ENCODE assay signal across 28 mouse cellular contexts in the genomic region with DNA sequence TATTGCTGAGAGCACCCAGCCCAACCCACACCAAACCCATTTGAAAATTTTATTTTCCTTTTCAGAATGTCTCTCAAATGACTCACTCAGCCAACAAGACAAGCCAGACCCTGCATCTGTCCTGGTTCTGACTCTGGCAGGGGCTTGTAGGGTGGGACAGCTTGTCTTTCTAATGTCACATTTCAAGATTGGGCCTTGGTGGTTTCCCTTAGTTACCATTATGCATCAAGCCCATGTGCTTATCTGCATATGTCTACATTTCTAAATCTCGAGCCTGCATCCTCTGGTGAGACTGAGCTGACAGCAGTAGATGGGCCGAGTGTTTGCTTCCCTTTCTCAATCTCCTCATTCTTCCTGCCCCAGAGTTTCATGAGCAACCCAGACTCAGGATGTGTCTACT. TPM values are rescaled to one million over a fixed set of nuclear protein-coding genes. Genes with fewer than 3 reads are reported as not detected.
DNase-seq lines count a peak whose midpoint lies in the region; ATAC-seq lines count a peak whose summit lies in the region.
"Had no signal": no experiment of that assay in that cellular context is flagged by ENCODE, and none has a peak within 500 bp of the region (broad histone marks: within the 10 kb centered on the region; RNA-seq: fewer than 3 reads in every experiment).

No protein-coding gene starts in this region.

- H3K9ac ChIP-seq in forebrain, embryonic 15.5 days (replicated peaks): no peak overlapping the region
- no peak overlapping the region for H3K9ac ChIP-seq in forebrain, embryonic 11.5 days (ENCODE audit: low read length)
- no peak overlapping the region for H3K9ac ChIP-seq in midbrain, embryonic 14.5 days (replicated peaks; ENCODE audit: low read length)
- no peak overlapping the region for H3K9ac ChIP-seq in midbrain, embryonic 13.5 days (replicated peaks)
- H3K9ac ChIP-seq: limb, embryonic 15.5 days; liver, embryonic 15.5 days; lung, embryonic 15.5 days; neural tube, embryonic 13.5 days; stomach, embryonic 15.5 days had no signal

- H3K27ac ChIP-seq in forebrain, embryonic 15.5 days (replicated peaks): peak overlapping the region; percentile 47; the same call in 1 of the 2 replicates
- H3K27ac ChIP-seq in forebrain, embryonic 11.5 days (ENCODE audit: low read depth, low read length): no peak overlapping the region
- H3K27ac ChIP-seq in midbrain, embryonic 14.5 days (replicated peaks; ENCODE audit: low read depth, low read length): no peak overlapping the region
- H3K27ac ChIP-seq in midbrain, embryonic 13.5 days: no peak overlapping the region
- H3K27ac ChIP-seq: heart, embryonic 10.5 days; left cerebral cortex, adult 2 months; limb, embryonic 15.5 days; liver, embryonic 15.5 days; lung, embryonic 15.5 days; neural tube, embryonic 13.5 days; stomach, embryonic 15.5 days had no signal

- no peak overlapping the region for H3K4me3 ChIP-seq in forebrain, embryonic 15.5 days
- H3K4me3 ChIP-seq in forebrain, embryonic 11.5 days (ENCODE audit: low read depth, low read length): no peak overlapping the region
- H3K4me3 ChIP-seq in midbrain, embryonic 14.5 days (replicated peaks; ENCODE audit: low read depth, low read length): no peak overlapping the region
- H3K4me3 ChIP-seq in midbrain, embryonic 13.5 days (replicated peaks): no peak overlapping the region
- H3K4me3 ChIP-seq: heart, embryonic 10.5 days; left cerebral cortex, adult 2 months; limb, embryonic 15.5 days; liver, embryonic 15.5 days; lung, embryonic 15.5 days; neural tube, embryonic 13.5 days; stomach, embryonic 15.5 days had no signal

- whole genome bisulfite sequencing in forebrain, embryonic 15.5 days: 31% methylated on average over 2 of the region's 2 CpGs
- 46% methylated on average over 2 of the region's 2 CpGs for WGBS in forebrain, embryonic 11.5 days
- WGBS in midbrain, embryonic 14.5 days: 10% methylated on average over 2 of the region's 2 CpGs
- 12% methylated on average over 2 of the region's 2 CpGs for WGBS in midbrain, embryonic 13.5 days

- DNase-seq in forebrain, embryonic 11.5 days (ENCODE audit: low spot score): no peak
- DNase-seq in midbrain, embryonic 14.5 days: peak; percentile 6
- DNase-seq in brain, embryonic 18.5 days (ENCODE audit: low read depth, low spot score): peak; percentile 66
- DNase-seq in layer of hippocampus, adult 9-10 months (ENCODE audit: low spot score): peak; percentile 25
- DNase-seq in gastrocnemius, adult 18-20 months (ENCODE audit: low spot score): no peak
- DNase-seq: adrenal gland, postnatal 25 days; cerebellum, adult 11-12 months; cerebellum, postnatal 10 days; kidney, adult 18-20 months; kidney, postnatal 4 days; left cerebral cortex, postnatal 4 days; lung, postnatal 4 days; thymus, postnatal 25 days had no signal

- H3K27me3 ChIP-seq in forebrain, embryonic 15.5 days: no peaks in the 10 kb centered on the region
- no peaks in the 10 kb centered on the region for H3K27me3 ChIP-seq in forebrain, embryonic 11.5 days (ENCODE audit: control insufficient read depth, insufficient read depth, low read length)
- no peaks in the 10 kb centered on the region; the same call in none of the 2 replicates for H3K27me3 ChIP-seq in midbrain, embryonic 14.5 days (ENCODE audit: control insufficient read depth, insufficient read depth, low read length)
- H3K27me3 ChIP-seq in midbrain, embryonic 13.5 days: peaks cover 45% of the 10 kb centered on the region
- H3K27me3 ChIP-seq: limb, embryonic 15.5 days; liver, embryonic 15.5 days; lung, embryonic 15.5 days; neural tube, embryonic 13.5 days; stomach, embryonic 15.5 days had no signal

- H3K4me1 ChIP-seq in forebrain, embryonic 15.5 days: peaks cover 17% of the 10 kb centered on the region
- H3K4me1 ChIP-seq in forebrain, embryonic 11.5 days (replicated peaks; ENCODE audit: control insufficient read depth, insufficient read depth, low read length): no peaks in the 10 kb centered on the region
- H3K4me1 ChIP-seq in midbrain, embryonic 14.5 days (ENCODE audit: control insufficient read depth, insufficient read depth, low read length): peaks cover 7% of the 10 kb centered on the region
- H3K4me1 ChIP-seq in midbrain, embryonic 13.5 days (replicated peaks): peaks cover 15% of the 10 kb centered on the region
- H3K4me1 ChIP-seq: heart, embryonic 10.5 days; limb, embryonic 15.5 days; liver, embryonic 15.5 days; lung, embryonic 15.5 days; stomach, embryonic 15.5 days had no signal

- ATAC-seq in forebrain, embryonic 15.5 days (replicated peaks): peak; percentile 81
- no peak for ATAC-seq in forebrain, embryonic 11.5 days (replicated peaks; ENCODE audit: low FRiP score)
- ATAC-seq in midbrain, embryonic 14.5 days (ENCODE audit: low FRiP score, low TSS enrichment): no peak
- ATAC-seq in midbrain, embryonic 13.5 days: no peak
- no peak for ATAC-seq in erythroid progenitor cell, adult 5-6 weeks (replicated peaks; ENCODE audit: low FRiP score, poor library complexity, severe bottlenecking)
- ATAC-seq: CD4-positive, CD25-positive, alpha-beta regulatory T cell, adult 4 months had no signal

- H3K36me3 ChIP-seq in forebrain, embryonic 15.5 days: no peaks in the 10 kb centered on the region
- no peaks in the 10 kb centered on the region for H3K36me3 ChIP-seq in forebrain, embryonic 11.5 days (ENCODE audit: control insufficient read depth, insufficient read depth, low read length)
- H3K36me3 ChIP-seq in midbrain, embryonic 14.5 days (ENCODE audit: control insufficient read depth, insufficient read depth, low read length): no peaks in the 10 kb centered on the region
- no peaks in the 10 kb centered on the region for H3K36me3 ChIP-seq in midbrain, embryonic 13.5 days
- H3K36me3 ChIP-seq: heart, embryonic 10.5 days; limb, embryonic 15.5 days; liver, embryonic 15.5 days; lung, embryonic 15.5 days; stomach, embryonic 15.5 days had no signal

- H3K4me2 ChIP-seq in forebrain, embryonic 15.5 days (replicated peaks): no peak overlapping the region
- no peak overlapping the region for H3K4me2 ChIP-seq in forebrain, embryonic 11.5 days (ENCODE audit: low read depth, low read length, severe bottlenecking)
- H3K4me2 ChIP-seq in midbrain, embryonic 14.5 days (ENCODE audit: low read length): no peak overlapping the region
- no peak overlapping the region for H3K4me2 ChIP-seq in midbrain, embryonic 13.5 days (replicated peaks)
- H3K4me2 ChIP-seq: limb, embryonic 15.5 days; liver, embryonic 15.5 days; lung, embryonic 15.5 days; neural tube, embryonic 13.5 days; stomach, embryonic 15.5 days had no signal

- H3K9me3 ChIP-seq in forebrain, embryonic 15.5 days: no peaks in the 10 kb centered on the region
- H3K9me3 ChIP-seq in forebrain, embryonic 11.5 days (ENCODE audit: control insufficient read depth, low read length): no peaks in the 10 kb centered on the region
- H3K9me3 ChIP-seq in midbrain, embryonic 14.5 days (ENCODE audit: control insufficient read depth, low read length): peaks cover 3% of the 10 kb centered on the region; the same call in 1 of the 2 replicates
- H3K9me3 ChIP-seq in midbrain, embryonic 13.5 days: peaks cover 9% of the 10 kb centered on the region
- H3K9me3 ChIP-seq: heart, embryonic 10.5 days; limb, embryonic 15.5 days; liver, embryonic 15.5 days; lung, embryonic 15.5 days; stomach, embryonic 15.5 days had no signal

RNA-seq across cellular contexts. Expression of a gene that starts 12.5 kb away (rescaled TPM):
- polyA plus RNA-seq in forebrain, embryonic 15.5 days (2015; fragmentation: Nextera tagmentation; extraction: Ambion mirVana): 10.7 and 16.4 TPM in 2 replicates
- polyA plus RNA-seq in forebrain, embryonic 11.5 days (2014; fragmentation: Nextera tagmentation; extraction: Ambion mirVana): 0.80 and 0.92 TPM in 2 replicates
- 15.0 and 25.9 TPM in 2 replicates for polyA plus RNA-seq in midbrain, embryonic 14.5 days (2014; fragmentation: Nextera tagmentation; extraction: Ambion mirVana)
- polyA plus RNA-seq in midbrain, embryonic 13.5 days (2015; fragmentation: Nextera tagmentation; extraction: Ambion mirVana): 6.4 and 6.5 TPM in 2 replicates
- total RNA-seq in gastrocnemius, adult 18-20 months (2021): under 1 TPM; 0.07 to 0.11 TPM
- total RNA-seq in erythroid progenitor cell, adult 5-6 weeks (2015; ENCODE audit: low replicate concordance): not detected in 2 replicates
- total RNA-seq in erythroid progenitor cell, adult 5-6 weeks (2017; ENCODE audit: low replicate concordance): not detected in 2 replicates
- total RNA-seq: granulocyte monocyte progenitor cell, adult 5-6 weeks; hematopoietic stem cell, adult 5-6 weeks; megakaryocyte-erythroid progenitor cell, adult 5-6 weeks had no signal
- polyA plus RNA-seq: CD4-positive, CD25-positive, alpha-beta regulatory T cell, adult 4 months; heart, embryonic 16.5 days had no signal

Comparison
In these comparisons a context has a peak if more than half of its experiments do, and no peak if none do; other contexts are left out.
1. DNase-seq: peak in midbrain, embryonic 14.5 days (single experiment), brain, embryonic 18.5 days (single experiment) and layer of hippocampus, adult 9-10 months (single experiment); none in forebrain, embryonic 11.5 days (single experiment) and gastrocnemius, adult 18-20 months (single experiment).